Mouse (Mus musculus) hindbrain, embryonic 10.5 days (tissue): ENCODE results near the gene Ranbp6. TPM values are rescaled to one million over a fixed set of nuclear protein-coding genes. Genes with fewer than 3 reads are reported as not detected.

ENCODE experiments used
- DNase-seq: peaks from one replicate; pipeline ENCODE4 v3.0.0-alpha.2; 2017; ENCODE audit warnings: low spot score
- H3K27ac ChIP-seq: fragments of 300-500 bp; sonication (generic); 2 replicates; pipeline ENCODE4 v1.5.1; 2016; ENCODE audit warnings: mild to moderate bottlenecking, moderate library complexity
- H3K27me3 ChIP-seq: fragments of 300-500 bp; sonication (generic); 2 replicates; pipeline ENCODE4 v1.6.1; 2016; ENCODE audit warnings: mild to moderate bottlenecking; ENCODE audit not compliant: poor library complexity, insufficient read depth, severe bottlenecking
- H3K36me3 ChIP-seq: fragments of 300-500 bp; sonication (generic); 2 replicates; pipeline ENCODE4 v1.6.1; 2016; ENCODE audit warnings: mild to moderate bottlenecking, moderate library complexity
- H3K4me1 ChIP-seq: fragments of 300-500 bp; sonication (generic); replicated peaks from 2 replicates; pipeline ENCODE4 v1.6.1; 2016; ENCODE audit warnings: mild to moderate bottlenecking
- H3K4me3 ChIP-seq: fragments of 300-500 bp; sonication (generic); 2 replicates; pipeline ENCODE4 v1.5.1; 2016; ENCODE audit warnings: mild to moderate bottlenecking, moderate library complexity
- H3K9me3 ChIP-seq: fragments of 300-500 bp; sonication (generic); 2 replicates; pipeline ENCODE4 v1.6.1; 2016; ENCODE audit warnings: mild to moderate bottlenecking, moderate library complexity
- WGBS: fragments of 180-500 bp; shearing (Covaris S2); methylation state at CpG from one replicate; pipeline ENCODE4 v1.1.7; 2016; 5-methylcytosine and 5-hydroxymethylcytosine counted together
- polyA plus RNA-seq: library from polyadenylated mRNA; unstranded; fragments of >200 nt; fragmentation: Nextera tagmentation; extraction: Ambion mirVana; gene quantifications from 2 replicates; pipeline ENCODE4 v1.2.1, GENCODE M21; 2016

Gene Ranbp6
- polyA plus RNA-seq: 24.7 and 26.1 TPM in 2 replicates

- H3K4me3 ChIP-seq: peak within 1 kb of the TSS; percentile 78
- H3K27me3 ChIP-seq: no peaks in the 10 kb centered on the region
- H3K36me3 ChIP-seq: peaks cover 33% of the 10 kb centered on the region
- DNase-seq: peak; percentile 89
- H3K4me1 ChIP-seq: peaks cover 21% of the 10 kb centered on the region
- H3K9me3 ChIP-seq: no peaks in the 10 kb centered on the region
- H3K27ac ChIP-seq: peak within 1 kb of the TSS; percentile 87
- 1% methylated on average over 47 of the region's 47 CpGs for WGBS
Measured at GRCm38 (mm10) chr19:29812581-29813460, at the start of gene Ranbp6. Gene Ranbp6 (minus strand): TSS chr19:29812974.

- WGBS: 92% methylated on average over 4 of the region's 4 CpGs
- Histone ChIP-seq H3K36me3 (no peaks in the 10 kb centered on the region), H3K4me1 (0 out of 2 replicates have a peak, but pooled peaks cover 2% of the 10 kb centered on the region), H3K27ac (no peak overlapping the region), H3K9me3 (no peaks in the 10 kb centered on the region), H3K4me3 (no peak overlapping the region), H3K27me3 (no peaks in the 10 kb centered on the region)
- no peak for DNase-seq
Measured at GRCm38 (mm10) chr19:29860816-29861215, 48.0 kb upstream of the Ranbp6 start.

- no peaks in the 10 kb centered on the region for H3K9me3 ChIP-seq
- H3K36me3 ChIP-seq: no peaks in the 10 kb centered on the region
- no peak for DNase-seq
- no peak overlapping the region for H3K4me3 ChIP-seq
- 0 out of 2 replicates have a peak, but pooled peaks cover 2% of the 10 kb centered on the region for H3K4me1 ChIP-seq
- WGBS: 94% methylated on average over 5 of the region's 5 CpGs
- H3K27ac ChIP-seq: no peak overlapping the region
- H3K27me3 ChIP-seq: no peaks in the 10 kb centered on the region
Measured at GRCm38 (mm10) chr19:29857267-29857666, 44.5 kb upstream of the Ranbp6 start.

GRCm38 (mm10) chr19:29853711-29854110 is 40.9 kb upstream of the Ranbp6 start:
- no peak overlapping the region for H3K27ac ChIP-seq
- H3K9me3 ChIP-seq: no peaks in the 10 kb centered on the region
- no peak for DNase-seq
- no peaks in the 10 kb centered on the region for H3K27me3 ChIP-seq
- no peaks in the 10 kb centered on the region for H3K4me1 ChIP-seq
- no peaks in the 10 kb centered on the region for H3K36me3 ChIP-seq
- no peak overlapping the region for H3K4me3 ChIP-seq
- 89% methylated on average over 5 of the region's 5 CpGs for WGBS

- Histone ChIP-seq H3K4me1 (no peaks in the 10 kb centered on the region), H3K9me3 (no peaks in the 10 kb centered on the region), H3K27me3 (no peaks in the 10 kb centered on the region), H3K4me3 (no peak overlapping the region), H3K27ac (no peak overlapping the region), H3K36me3 (no peaks in the 10 kb centered on the region)
- DNase-seq: no peak
- WGBS: 69% methylated on average over 12 of the region's 12 CpGs
Measured at GRCm38 (mm10) chr19:29851036-29851690, 38.4 kb upstream of the Ranbp6 start.

GRCm38 (mm10) chr19:29849924-29850551 is 37.3 kb upstream of the Ranbp6 start:
- H3K9me3 ChIP-seq: no peaks in the 10 kb centered on the region
- H3K27ac ChIP-seq: no peak overlapping the region
- H3K36me3 ChIP-seq: no peaks in the 10 kb centered on the region
- no peak overlapping the region for H3K4me3 ChIP-seq
- no peaks in the 10 kb centered on the region for H3K27me3 ChIP-seq
- WGBS: 86% methylated on average over 11 of the region's 11 CpGs
- DNase-seq: no peak
- H3K4me1 ChIP-seq: no peaks in the 10 kb centered on the region

GRCm38 (mm10) chr19:29844036-29844661 is 31.4 kb upstream of the Ranbp6 start:
- no peaks in the 10 kb centered on the region for H3K36me3 ChIP-seq
- no peaks in the 10 kb centered on the region for H3K27me3 ChIP-seq
- H3K4me3 ChIP-seq: no peak overlapping the region
- 59% methylated on average over 12 of the region's 12 CpGs for WGBS
- H3K27ac ChIP-seq: peak overlapping the region; percentile 53; the same call in 1 of the 2 replicates
- DNase-seq: no peak
- peaks cover 14% of the 10 kb centered on the region for H3K4me1 ChIP-seq
- no peaks in the 10 kb centered on the region for H3K9me3 ChIP-seq

GRCm38 (mm10) chr19:29843641-29844035 is 30.9 kb upstream of the Ranbp6 start:
- H3K27me3 ChIP-seq: no peaks in the 10 kb centered on the region
- no peaks in the 10 kb centered on the region for H3K9me3 ChIP-seq
- no peak for DNase-seq
- H3K36me3 ChIP-seq: no peaks in the 10 kb centered on the region
- WGBS: 42% methylated on average over 5 of the region's 5 CpGs
- H3K4me1 ChIP-seq: peaks cover 14% of the 10 kb centered on the region
- no peak overlapping the region for H3K27ac ChIP-seq
- H3K4me3 ChIP-seq: no peak overlapping the region

GRCm38 (mm10) chr19:29842973-29843372 is 30.2 kb upstream of the Ranbp6 start:
- no peak overlapping the region for H3K4me3 ChIP-seq
- H3K27ac ChIP-seq: no peak overlapping the region
- WGBS: 85% methylated on average over 8 of the region's 8 CpGs
- no peaks in the 10 kb centered on the region for H3K9me3 ChIP-seq
- peaks cover 14% of the 10 kb centered on the region for H3K4me1 ChIP-seq
- no peaks in the 10 kb centered on the region for H3K27me3 ChIP-seq
- no peaks in the 10 kb centered on the region for H3K36me3 ChIP-seq
- DNase-seq: no peak

- DNase-seq: no peak
- 94% methylated on average over 4 of the region's 4 CpGs for WGBS
- Histone ChIP-seq H3K4me1 (peaks cover 14% of the 10 kb centered on the region), H3K9me3 (no peaks in the 10 kb centered on the region), H3K27me3 (no peaks in the 10 kb centered on the region), H3K4me3 (no peak overlapping the region), H3K36me3 (no peaks in the 10 kb centered on the region), H3K27ac (no peak overlapping the region)
Measured at GRCm38 (mm10) chr19:29840642-29841041, 27.9 kb upstream of the Ranbp6 start.

GRCm38 (mm10) chr19:29838636-29839135 is 25.9 kb upstream of the Ranbp6 start:
- H3K4me3 ChIP-seq: no peak overlapping the region
- no peak overlapping the region for H3K27ac ChIP-seq
- H3K9me3 ChIP-seq: no peaks in the 10 kb centered on the region
- no peak for DNase-seq
- H3K4me1 ChIP-seq: peaks cover 4% of the 10 kb centered on the region
- WGBS: 83% methylated on average over 3 of the region's 3 CpGs
- no peaks in the 10 kb centered on the region for H3K36me3 ChIP-seq
- no peaks in the 10 kb centered on the region for H3K27me3 ChIP-seq

- no peaks in the 10 kb centered on the region for H3K9me3 ChIP-seq
- WGBS: 80% methylated on average over 1 of the region's 1 CpGs
- H3K36me3 ChIP-seq: no peaks in the 10 kb centered on the region
- H3K4me1 ChIP-seq: no peaks in the 10 kb centered on the region
- no peaks in the 10 kb centered on the region for H3K27me3 ChIP-seq
- DNase-seq: no peak
- H3K4me3 ChIP-seq: no peak overlapping the region
- H3K27ac ChIP-seq: no peak overlapping the region
Measured at GRCm38 (mm10) chr19:29838171-29838570, 25.4 kb upstream of the Ranbp6 start.
